Mouse (Mus musculus): ENCODE measurements at regions not wholly inside any gene's neighbourhood (a gene's known extent, or its start where the extent isn't known, plus 50 kb on each side); places are given as distances from the start of the nearest gene placed in this dataset.

GRCm38 (mm10) chr14:105034712-105035377 lies 142.3 kb downstream of the Rbm26 start:
- no peak for TF ChIP-seq POLR2A (IDR thresholded peaks at IDR 0.05; ENCODE audit: extremely low read depth, insufficient read depth, low read length)
- TF ChIP-seq CTCF (IDR thresholded peaks at IDR 0.05; ENCODE audit: extremely low read depth, insufficient read depth, low read length): peak; percentile 16; the same call in 1 of the 2 replicates

Data from cortical plate, adult 2 months (tissue).